Mouse (Mus musculus) small intestine, adult 2 months (tissue): Measurements from ENCODE around the gene Rhog.

Experiments used
- CTCF ChIP-seq: fragments of 200-500 bp; IDR thresholded peaks from 2 replicates; pipeline ENCODE4 v1.5.1; 2012; ENCODE audit warnings: low read depth, mild to moderate bottlenecking, control low read depth, inconsistent platforms, low read length, moderate library complexity, mixed read lengths; ENCODE audit not compliant: insufficient replicate concordance, insufficient read length; ENCODE audit errors: extremely low read depth
- POLR2A ChIP-seq: fragments of 200-500 bp; IDR thresholded peaks from 2 replicates; pipeline ENCODE4 v1.6.1; 2012; ENCODE audit warnings: low read depth, mild to moderate bottlenecking, control low read depth, inconsistent platforms, low read length, moderate library complexity

- TF ChIP-seq CTCF (no peak), POLR2A (no peak)
Observed at GRCm38 (mm10) chr7:102246265-102246664, 9.6 kb downstream of the Rhog start.
